Mouse (Mus musculus) neural tube, embryonic 14.5 days (tissue): ENCODE measurements around the gene Svs3a. TPM values are rescaled to one million over a fixed set of nuclear protein-coding genes. Genes with fewer than 3 reads are reported as not detected.
"Not testable (repeated sequence)": the region's sequence is repeated elsewhere in the genome, so short reads cannot be mapped to it uniquely, and the experiment has no call there.

Source experiments
- ATAC-seq: fragments of 200-750 bp; cut with Nextera tagmentation; 2 replicates; pipeline ENCODE4 v1.8.0; 2017; ENCODE audit warnings: low read depth, mild to moderate bottlenecking, moderate TSS enrichment, moderate library complexity
- H3K27ac ChIP-seq: fragments of 300-500 bp; sonication (generic); 2 replicates; pipeline ENCODE4 v1.5.1; 2014; ENCODE audit warnings: low read depth, mild to moderate bottlenecking, control low read depth, low read length, moderate library complexity, mixed read lengths
- H3K27me3 ChIP-seq: fragments of 300-500 bp; sonication (generic); 2 replicates; pipeline ENCODE4 v1.6.1; 2014; ENCODE audit warnings: low read length; ENCODE audit not compliant: control insufficient read depth, insufficient read depth
- H3K36me3 ChIP-seq: fragments of 300-500 bp; sonication (generic); 2 replicates; pipeline ENCODE4 v1.6.1; 2014; ENCODE audit warnings: low read length, mixed read lengths; ENCODE audit not compliant: control insufficient read depth, insufficient read depth
- H3K4me1 ChIP-seq: fragments of 300-500 bp; sonication (generic); 2 replicates; pipeline ENCODE4 v1.6.1; 2014; ENCODE audit warnings: low read length; ENCODE audit not compliant: control insufficient read depth, insufficient read depth
- H3K4me2 ChIP-seq: fragments of 300-500 bp; sonication (generic); 2 replicates; pipeline ENCODE4 v1.6.1; 2014; ENCODE audit warnings: mild to moderate bottlenecking, low read depth, low read length, control low read depth
- H3K4me3 ChIP-seq: fragments of 300-500 bp; sonication (generic); 2 replicates; pipeline ENCODE4 v1.5.1; 2014; ENCODE audit warnings: low read depth, low read length, control low read depth, mixed read lengths
- H3K9ac ChIP-seq: fragments of 300-500 bp; sonication (generic); replicated peaks from 2 replicates; pipeline ENCODE4 v1.6.1; 2014; ENCODE audit warnings: low read depth, mild to moderate bottlenecking, control low read depth, low read length, mixed read lengths
- H3K9me3 ChIP-seq: fragments of 300-500 bp; sonication (generic); 2 replicates; pipeline ENCODE4 v1.6.1; 2016; ENCODE audit warnings: low read length; ENCODE audit not compliant: control insufficient read depth
- WGBS: fragments of 180-500 bp; shearing (Covaris S2); extraction: QIAGEN DNeasy Blood & Tissue Kit; methylation state at CpG from one replicate; pipeline ENCODE4 v1.1.7; 2014; 5-methylcytosine and 5-hydroxymethylcytosine counted together
- polyA plus RNA-seq: library from polyadenylated mRNA; unstranded; fragments of >200 nt; fragmentation: Nextera tagmentation; extraction: Ambion mirVana; gene quantifications from 2 replicates; pipeline ENCODE4 v1.2.1, GENCODE M21; 2014

Gene Svs3a
- polyA plus RNA-seq, result not detected in 2 replicates

- not testable (repeated sequence) for H3K27ac ChIP-seq, H3K4me2 ChIP-seq, H3K4me3 ChIP-seq, H3K9me3 ChIP-seq, H3K9ac ChIP-seq, H3K4me1 ChIP-seq, H3K36me3 ChIP-seq, H3K27me3 ChIP-seq, ATAC-seq
- 23% methylated on average over 1 of the region's 1 CpGs for WGBS
These were observed at the start of gene Svs3a for GRCm38 (mm10) chr2:164288968-164289367. Gene Svs3a (plus strand): TSS chr2:164289268.

DNA sequence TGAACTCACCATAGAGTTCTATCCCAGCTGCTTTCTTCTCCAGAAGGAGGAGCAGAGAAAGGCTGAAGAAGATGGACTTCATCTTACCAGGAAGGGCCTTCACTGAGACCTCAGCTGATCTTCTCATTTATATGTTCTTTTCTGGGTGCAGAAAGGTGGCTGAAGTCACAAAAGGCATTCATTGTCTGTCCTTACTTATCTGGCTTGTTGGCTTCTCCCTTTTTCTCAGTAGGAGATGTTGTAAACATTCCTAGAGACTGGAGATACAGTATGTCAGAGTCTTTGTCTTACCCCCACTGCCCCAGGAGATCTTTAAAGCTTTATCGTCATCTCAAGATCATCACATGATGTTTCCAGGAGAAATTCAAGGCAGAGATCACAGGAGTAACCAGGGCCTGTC lies 32.5 kb upstream of the Svs3a start, which contains the start of gene Svs3b:
Gene Svs3b, minus strand, starts transcription at position 101 of the 400 bp plus-strand sequence.
- not testable (repeated sequence) for H3K4me3 ChIP-seq, H3K27ac ChIP-seq, ATAC-seq, H3K36me3 ChIP-seq, H3K9me3 ChIP-seq, H3K4me1 ChIP-seq, H3K27me3 ChIP-seq, H3K9ac ChIP-seq, H3K4me2 ChIP-seq
- 41% methylated on average over 1 of the region's 1 CpGs for WGBS

DNA sequence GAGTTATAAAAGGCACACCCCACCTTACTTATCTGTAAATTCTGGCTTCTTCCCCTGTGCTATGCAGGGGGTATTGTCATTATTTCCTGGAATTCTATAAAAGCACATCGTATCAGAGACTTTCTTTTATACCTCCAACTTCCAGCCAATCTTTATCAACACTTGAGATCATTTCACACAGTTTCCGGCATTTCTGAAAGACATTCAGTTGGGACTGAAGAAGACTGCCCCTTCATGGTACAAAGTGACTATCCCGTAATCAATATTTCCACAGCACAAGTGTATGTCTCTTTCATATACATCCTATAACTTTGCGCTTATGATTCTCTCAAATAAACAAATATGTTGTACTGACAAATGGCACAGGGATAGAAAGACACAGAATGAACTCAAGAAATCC lies 10.7 kb upstream of the Svs3a start, which contains the start of gene Svs4:
Gene Svs4, minus strand, starts transcription at position 101 of the 400 bp plus-strand sequence.
- H3K27ac ChIP-seq, result no peak within 1 kb of the TSS
- no peaks in the 10 kb centered on the region for H3K27me3 ChIP-seq
- H3K4me2 ChIP-seq, result no peak within 1 kb of the TSS
- H3K9ac ChIP-seq, result no peak within 1 kb of the TSS
- H3K9me3 ChIP-seq, result no peaks in the 10 kb centered on the region
- no peak for ATAC-seq
- H3K4me3 ChIP-seq, result no peak within 1 kb of the TSS
- H3K36me3 ChIP-seq, result no peaks in the 10 kb centered on the region
- WGBS, result 97% methylated on average over 4 of the region's 4 CpGs
- H3K4me1 ChIP-seq, result no peaks in the 10 kb centered on the region

DNA sequence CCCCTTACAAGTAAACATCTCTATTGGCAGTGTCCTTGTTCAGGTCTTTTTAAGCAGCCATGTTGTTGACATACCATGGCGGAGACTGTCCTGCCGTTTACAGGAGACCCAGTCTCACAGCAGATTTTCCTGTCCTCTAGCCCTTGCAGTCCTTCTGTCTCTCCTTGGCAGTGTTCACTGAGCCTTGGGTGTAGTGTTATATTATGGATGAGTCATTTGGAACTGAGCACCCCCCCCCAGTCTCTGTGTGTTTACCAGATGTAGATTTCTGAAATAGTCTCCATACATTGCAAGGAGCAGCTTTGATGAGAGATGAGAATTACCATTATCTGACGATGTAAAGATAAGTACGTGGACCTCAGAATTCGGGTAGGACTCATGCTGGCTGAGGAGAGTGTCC lies 23.5 kb downstream of the Svs3a start:
- Histone ChIP-seq H3K27ac (no peak overlapping the region), H3K36me3 (no peaks in the 10 kb centered on the region), H3K9ac (no peak overlapping the region), H3K4me2 (no peak overlapping the region), H3K9me3 (no peaks in the 10 kb centered on the region), H3K4me1 (no peaks in the 10 kb centered on the region), H3K4me3 (no peak overlapping the region), H3K27me3 (no peaks in the 10 kb centered on the region)
- no peak for ATAC-seq
- 91% methylated on average over 5 of the region's 5 CpGs for WGBS

DNA sequence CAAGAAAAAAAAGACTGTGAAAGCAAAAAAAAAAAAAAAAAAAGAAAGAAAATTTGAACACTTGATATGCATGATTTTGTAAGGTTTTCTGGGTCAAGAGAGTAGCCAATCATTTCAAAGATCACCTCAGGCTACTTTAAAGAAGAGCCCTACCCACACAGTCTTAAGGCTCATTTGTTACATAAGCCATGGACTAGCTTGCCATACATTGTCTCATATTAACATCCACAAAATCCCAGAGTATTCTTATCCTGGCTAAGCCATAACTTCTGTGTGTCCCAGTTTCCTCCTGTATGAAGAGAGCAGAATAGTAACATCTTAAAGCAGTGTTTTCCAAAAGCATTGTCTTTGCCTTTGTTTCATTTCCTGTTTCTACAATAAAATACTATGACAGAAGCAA lies 26.4 kb downstream of the Svs3a start:
- H3K27ac ChIP-seq, H3K4me3 ChIP-seq, H3K36me3 ChIP-seq, H3K27me3 ChIP-seq, H3K9me3 ChIP-seq, H3K4me2 ChIP-seq, ATAC-seq, H3K9ac ChIP-seq, H3K4me1 ChIP-seq: not testable (repeated sequence)

DNA sequence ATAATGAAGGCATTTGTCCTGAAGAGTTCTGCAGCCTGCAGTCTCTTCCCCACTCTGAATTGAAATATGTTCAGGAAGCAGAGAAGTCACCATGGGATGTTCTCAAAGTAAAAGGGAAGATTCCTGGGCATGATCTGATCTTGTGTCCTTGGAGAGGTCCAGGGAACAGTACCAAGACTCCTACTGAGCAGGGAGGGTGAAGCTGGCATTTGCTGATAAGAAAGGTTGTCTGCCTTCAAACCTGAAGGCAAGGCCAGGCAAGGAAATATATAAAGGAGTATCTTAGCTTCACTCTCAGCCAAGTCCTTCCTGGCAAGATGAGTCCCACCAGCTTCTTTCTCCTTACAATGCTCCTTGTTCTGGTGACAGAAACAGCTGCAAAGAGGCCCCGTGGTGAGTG lies 27.4 kb downstream of the Svs3a start, which contains the start of gene Svs6:
Gene Svs6, plus strand, starts transcription at position 301 of the 400 bp plus-strand sequence.
- H3K9me3 ChIP-seq, result not testable (repeated sequence)

GRCm38 (mm10) chr2:164320983-164321382 lies 31.9 kb downstream of the Svs3a start:
- no peaks in the 10 kb centered on the region for H3K9me3 ChIP-seq
- no peaks in the 10 kb centered on the region for H3K36me3 ChIP-seq
- H3K4me1 ChIP-seq, result no peaks in the 10 kb centered on the region
- H3K9ac ChIP-seq, result no peak overlapping the region
- WGBS, result 90% methylated on average over 6 of the region's 6 CpGs
- no peaks in the 10 kb centered on the region for H3K27me3 ChIP-seq
- no peak overlapping the region for H3K27ac ChIP-seq
- H3K4me3 ChIP-seq, result no peak overlapping the region
- H3K4me2 ChIP-seq, result no peak overlapping the region
- no peak for ATAC-seq

More for the DNA sequence above, 27.4 kb downstream of the Svs3a start, which contains the start of gene Svs6:
- not testable (repeated sequence) for H3K27me3 ChIP-seq, H3K4me3 ChIP-seq, H3K27ac ChIP-seq, H3K36me3 ChIP-seq, H3K4me2 ChIP-seq, H3K4me1 ChIP-seq, H3K9ac ChIP-seq, ATAC-seq
- WGBS, result 81% methylated on average over 1 of the region's 1 CpGs

DNA sequence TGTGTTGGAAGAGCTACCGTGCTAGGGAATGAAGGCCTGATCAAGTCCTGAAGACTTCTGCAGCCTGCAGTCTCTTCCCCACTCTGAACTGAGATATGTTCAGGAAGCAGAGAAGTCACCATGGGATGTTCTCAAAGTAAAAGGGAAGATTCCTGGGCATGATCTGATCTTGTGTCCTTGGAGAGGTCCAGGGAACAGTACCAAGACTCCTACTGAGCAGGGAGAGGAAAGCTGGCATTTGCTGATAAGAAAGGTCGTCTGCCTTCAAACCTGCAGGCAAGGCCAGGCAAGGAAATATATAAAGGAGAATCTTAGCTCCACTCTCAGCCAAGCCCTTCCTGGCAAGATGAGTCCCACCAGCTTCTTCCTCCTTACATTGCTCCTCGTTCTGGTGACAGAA lies 43.4 kb downstream of the Svs3a start, which contains the start of gene Svs5:
Gene Svs5, plus strand, starts transcription at position 301 of the 400 bp plus-strand sequence.
- WGBS, result 85% methylated on average over 3 of the region's 3 CpGs
- H3K4me2 ChIP-seq, ATAC-seq, H3K27me3 ChIP-seq, H3K27ac ChIP-seq, H3K9ac ChIP-seq, H3K36me3 ChIP-seq, H3K4me3 ChIP-seq, H3K9me3 ChIP-seq, H3K4me1 ChIP-seq: not testable (repeated sequence)
